Mouse (Mus musculus) kidney, postnatal 10 days (tissue): ENCODE results near the gene Gm10401.

Experiments
- DNase-seq: peaks from one replicate; pipeline ENCODE4 v3.0.0; 2021; ENCODE audit warnings: mixed read lengths

Gm10401 gene

GRCm38 (mm10) chr5:115069611-115070010, 28.5 kb downstream of the Gm10401 start:
- DNase-seq, result no peak

- DNase-seq, result no peak
Observed at GRCm38 (mm10) chr5:115068671-115069421, 29.2 kb downstream of the Gm10401 start.

GRCm38 (mm10) chr5:115066245-115066644, 31.9 kb downstream of the Gm10401 start:
- DNase-seq, result no peak

GRCm38 (mm10) chr5:115063391-115063790, 34.7 kb downstream of the Gm10401 start:
- DNase-seq, result no peak

GRCm38 (mm10) chr5:115062566-115062965, 35.5 kb downstream of the Gm10401 start:
- no peak for DNase-seq

GRCm38 (mm10) chr5:115060977-115061376, 37.1 kb downstream of the Gm10401 start:
- DNase-seq, result no peak

GRCm38 (mm10) chr5:115060067-115060695, 37.9 kb downstream of the Gm10401 start:
- DNase-seq, result no peak

GRCm38 (mm10) chr5:115058584-115059297, 39.4 kb downstream of the Gm10401 start:
- no peak for DNase-seq

- no peak for DNase-seq
Observed at GRCm38 (mm10) chr5:115057153-115057552, 40.9 kb downstream of the Gm10401 start.

- no peak for DNase-seq
Observed at GRCm38 (mm10) chr5:115055418-115055817, 42.7 kb downstream of the Gm10401 start.

GRCm38 (mm10) chr5:115053791-115054396, 44.2 kb downstream of the Gm10401 start:
- DNase-seq, result no peak

- DNase-seq, result peak; percentile 30
Observed at GRCm38 (mm10) chr5:115052546-115052945, 45.5 kb downstream of the Gm10401 start.

- DNase-seq, result no peak
Observed at GRCm38 (mm10) chr5:115050776-115051175, 47.3 kb downstream of the Gm10401 start.

GRCm38 (mm10) chr5:115049692-115050091, 48.4 kb downstream of the Gm10401 start:
- DNase-seq, result no peak
